Mouse (Mus musculus) cerebellum, adult 18-20 months (tissue): ENCODE data around the gene Pde6c.
A peak's percentile ranks its signal among the peaks of the same experiment; 100 is the strongest.

Experiments
- DNase-seq, 2 experiments: peaks; one replicate each; pipeline ENCODE4 v3.0.0; 2021

The Pde6c gene

DNA sequence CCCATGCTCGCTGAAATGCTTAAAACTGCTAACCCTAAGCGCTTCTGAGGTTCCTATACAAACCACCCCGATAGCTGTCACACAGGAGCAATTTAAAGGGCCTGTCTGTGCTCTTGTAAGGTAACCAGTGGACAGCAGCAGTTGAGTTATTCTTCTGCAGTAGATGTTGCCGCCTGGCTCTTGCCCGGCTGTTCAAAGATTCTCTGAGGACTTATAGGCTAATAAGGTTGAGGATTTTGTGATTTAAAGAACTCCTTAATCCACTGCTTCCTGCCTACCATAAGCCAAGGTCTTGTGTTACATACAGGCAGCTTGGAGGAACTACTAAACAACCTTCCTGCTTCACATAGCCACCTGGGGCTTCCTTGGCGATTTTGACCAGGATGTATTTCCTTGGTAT is at the start of gene Pde6c:
Pde6c (plus strand) TSS at position 301 of the 400 bp plus-strand sequence.
- no peak for DNase-seq

DNA sequence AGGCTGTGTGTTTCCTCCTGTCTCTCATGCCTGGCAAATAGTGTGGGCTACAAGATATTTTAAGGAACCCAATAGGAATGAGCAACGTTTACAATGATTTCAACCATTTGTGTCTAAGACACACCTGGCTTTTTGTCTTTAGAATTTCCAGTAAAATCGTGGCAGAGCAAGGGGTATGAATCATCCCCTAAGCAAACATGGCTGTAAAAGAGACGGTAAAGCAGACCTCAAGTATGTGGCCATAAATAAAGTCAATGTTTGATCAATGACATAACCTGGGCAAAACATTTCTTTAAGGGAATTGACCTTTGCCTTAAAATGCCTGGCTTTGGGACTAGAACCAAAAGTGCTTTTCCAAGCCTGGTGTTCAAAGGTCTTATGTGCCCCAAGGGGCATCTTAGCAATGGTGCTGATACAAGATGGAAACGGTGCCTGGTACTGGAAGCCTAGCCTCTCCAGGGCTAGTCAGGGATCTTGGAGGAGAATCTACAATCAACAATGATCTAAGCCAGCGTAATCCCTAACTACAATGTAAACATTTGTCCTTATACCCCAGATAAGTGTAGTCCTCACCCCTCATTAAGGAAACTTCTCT is 49.6 kb upstream of the Pde6c start:
- DNase-seq, result no peak

DNA sequence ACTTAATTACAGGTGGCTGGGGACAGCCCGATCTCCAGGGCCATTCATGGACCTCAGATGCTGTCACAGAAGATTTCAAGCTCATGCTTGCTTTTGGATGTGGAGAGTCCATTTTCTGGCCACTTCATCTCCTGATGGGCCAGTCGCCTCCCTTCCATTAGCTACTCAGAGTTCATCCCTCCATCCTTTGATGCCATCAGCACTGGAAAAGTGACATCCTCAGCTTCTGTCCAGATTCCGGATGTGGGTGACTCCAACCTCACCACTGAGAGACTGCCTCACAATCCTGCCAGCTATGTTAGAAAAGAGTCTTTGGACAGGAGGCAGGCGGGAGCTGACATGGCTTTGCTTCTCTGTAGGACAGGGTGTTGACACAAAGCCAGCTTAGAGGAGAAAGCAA is 46.7 kb upstream of the Pde6c start:
- no peak for DNase-seq

DNA sequence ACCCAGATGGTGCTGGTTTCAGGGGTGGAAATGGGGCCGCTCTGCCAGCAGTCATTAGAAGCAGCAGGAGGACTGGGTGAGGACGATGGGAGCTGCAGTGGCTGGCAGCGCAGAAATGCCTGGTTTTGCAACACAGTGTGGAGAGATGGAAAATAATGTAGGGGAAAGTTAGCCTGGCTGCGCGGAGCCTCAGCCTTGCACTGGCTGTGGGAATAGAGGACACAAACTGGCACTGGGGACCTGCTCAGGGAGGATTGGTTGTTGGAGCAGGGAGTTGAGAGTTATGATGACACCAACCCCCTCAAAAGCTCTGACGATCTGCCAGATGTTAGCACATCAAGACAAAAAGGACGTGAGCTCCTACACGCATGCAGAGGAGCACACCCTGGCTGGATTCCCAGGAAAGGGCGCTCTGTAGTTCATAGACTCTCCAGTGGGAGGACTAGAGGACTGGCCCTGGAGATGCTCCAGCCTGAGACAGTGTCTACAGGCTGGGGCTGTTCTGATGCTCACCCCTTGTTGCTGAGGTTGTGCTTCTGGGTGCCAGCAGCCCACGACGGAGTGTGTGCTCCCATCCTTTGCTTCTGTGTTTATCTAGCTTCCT is 45.5 kb upstream of the Pde6c start:
- no peak for DNase-seq

DNA sequence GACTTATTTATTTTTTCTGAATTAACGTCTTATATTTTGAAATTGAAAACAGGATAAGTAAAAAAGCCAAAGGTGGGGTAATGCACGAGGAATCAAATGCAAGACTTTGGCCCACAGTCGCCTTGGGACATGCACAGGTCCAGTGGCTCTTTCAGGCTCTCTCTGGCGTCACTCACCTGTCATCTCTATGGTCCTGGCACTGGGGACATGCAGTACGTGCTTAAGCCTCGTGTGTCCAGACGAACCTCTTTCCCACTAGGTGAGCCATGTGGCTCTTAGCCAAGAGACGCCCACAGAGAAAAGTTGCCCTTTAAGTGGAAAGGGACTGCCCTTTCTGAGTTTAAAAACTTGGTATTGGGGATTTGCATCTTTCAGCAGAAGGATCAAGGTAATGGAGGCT is 43.2 kb upstream of the Pde6c start:
- no peak for DNase-seq

DNA sequence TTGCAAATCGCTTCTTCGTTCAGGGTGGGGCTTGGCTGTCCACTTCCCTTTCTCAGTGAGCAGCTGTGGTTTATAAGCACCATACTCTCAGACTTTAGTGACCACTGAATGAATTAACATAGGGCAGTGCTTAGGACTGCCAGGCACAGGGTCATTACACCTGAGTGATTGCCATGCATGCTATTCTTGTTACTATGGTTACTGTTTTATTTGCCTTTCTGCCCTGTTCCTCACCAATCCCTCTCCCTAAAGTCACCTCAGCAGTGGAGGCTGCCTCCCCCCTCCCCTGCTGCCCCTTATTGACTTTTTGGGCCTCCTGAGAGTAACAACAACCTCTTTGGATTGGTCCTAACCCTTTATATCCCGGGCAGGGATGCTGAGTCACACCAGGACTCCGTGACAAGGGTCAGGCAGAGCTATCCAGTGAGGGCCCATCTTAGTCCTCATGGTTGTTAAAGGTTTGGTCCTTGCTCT is 41.0 kb upstream of the Pde6c start:
- no peak for DNase-seq

DNA sequence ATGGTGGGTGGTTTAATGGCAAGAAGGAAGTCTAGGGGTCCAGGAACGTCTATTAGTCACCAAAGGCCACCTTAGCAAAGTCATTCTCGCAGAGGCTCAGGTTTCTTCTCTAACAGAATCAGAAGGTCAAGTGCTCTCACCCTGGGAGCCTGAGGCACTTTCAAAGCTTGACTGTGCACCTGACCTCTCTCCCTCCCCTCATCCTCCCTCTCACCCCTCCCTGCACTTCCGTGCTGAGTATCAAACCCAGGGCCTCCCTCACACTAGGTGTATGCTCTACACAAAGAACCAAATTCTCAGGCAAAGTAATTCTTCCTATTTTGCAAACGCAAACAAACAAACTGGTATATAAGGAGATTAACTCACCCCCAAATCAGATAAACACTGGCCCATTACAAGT is 36.4 kb upstream of the Pde6c start:
- no peak for DNase-seq

DNA sequence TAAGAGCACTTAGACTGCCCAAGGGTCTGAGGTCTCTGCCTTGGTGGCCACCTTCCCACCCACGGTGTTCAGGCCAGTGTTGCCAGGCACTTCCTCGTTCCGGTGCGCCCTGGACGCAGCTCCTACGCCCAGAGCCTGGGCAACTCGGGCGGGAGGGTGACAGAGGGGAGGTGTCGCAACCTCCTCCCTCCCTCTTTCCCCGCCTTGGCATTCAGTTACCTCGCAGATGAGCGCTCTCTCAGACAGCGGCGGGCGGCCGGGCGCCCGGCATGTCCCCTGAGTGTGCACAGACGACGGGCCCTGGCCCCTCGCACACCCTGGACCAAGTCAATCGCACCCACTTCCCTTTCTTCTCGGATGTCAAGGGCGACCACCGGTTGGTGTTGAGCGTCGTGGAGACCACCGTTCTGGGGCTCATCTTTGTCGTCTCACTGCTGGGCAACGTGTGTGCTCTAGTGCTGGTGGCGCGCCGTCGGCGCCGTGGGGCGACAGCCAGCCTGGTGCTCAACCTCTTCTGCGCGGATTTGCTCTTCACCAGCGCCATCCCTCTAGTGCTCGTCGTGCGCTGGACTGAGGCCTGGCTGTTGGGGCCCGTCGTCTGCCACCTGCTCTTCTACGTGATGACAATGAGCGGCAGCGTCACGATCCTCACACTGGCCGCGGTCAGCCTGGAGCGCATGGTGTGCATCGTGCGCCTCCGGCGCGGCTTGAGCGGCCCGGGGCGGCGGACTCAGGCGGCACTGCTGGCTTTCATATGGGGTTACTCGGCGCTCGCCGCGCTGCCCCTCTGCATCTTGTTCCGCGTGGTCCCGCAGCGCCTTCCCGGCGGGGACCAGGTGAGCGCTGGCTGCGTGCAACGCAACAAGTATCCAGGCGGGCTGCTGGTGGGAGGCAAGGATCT is 35.5 kb upstream of the Pde6c start, which contains the start of gene Ffar4:
Ffar4 (plus strand) TSS at position 214 of the 901 bp plus-strand sequence.
- DNase-seq, result no peak

DNA sequence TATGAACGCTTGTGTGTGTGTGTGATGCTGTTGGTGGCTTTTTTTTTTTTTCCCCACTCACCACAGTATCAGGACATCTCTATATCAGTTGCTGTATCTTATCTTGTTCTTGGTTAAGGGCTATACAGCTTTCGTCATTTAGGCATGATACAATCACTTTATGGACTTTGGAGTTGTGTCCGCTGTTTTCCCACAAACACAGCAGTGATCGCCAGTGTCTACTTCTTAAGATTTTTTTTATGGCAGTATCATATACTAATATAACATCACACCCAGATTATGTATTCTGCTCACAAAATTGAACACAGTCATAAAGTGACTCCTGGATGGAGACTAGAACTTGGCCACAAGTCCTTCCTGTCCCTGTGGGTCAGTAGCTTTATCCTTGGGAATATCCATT is 24.7 kb upstream of the Pde6c start:
- DNase-seq, result no peak

DNA sequence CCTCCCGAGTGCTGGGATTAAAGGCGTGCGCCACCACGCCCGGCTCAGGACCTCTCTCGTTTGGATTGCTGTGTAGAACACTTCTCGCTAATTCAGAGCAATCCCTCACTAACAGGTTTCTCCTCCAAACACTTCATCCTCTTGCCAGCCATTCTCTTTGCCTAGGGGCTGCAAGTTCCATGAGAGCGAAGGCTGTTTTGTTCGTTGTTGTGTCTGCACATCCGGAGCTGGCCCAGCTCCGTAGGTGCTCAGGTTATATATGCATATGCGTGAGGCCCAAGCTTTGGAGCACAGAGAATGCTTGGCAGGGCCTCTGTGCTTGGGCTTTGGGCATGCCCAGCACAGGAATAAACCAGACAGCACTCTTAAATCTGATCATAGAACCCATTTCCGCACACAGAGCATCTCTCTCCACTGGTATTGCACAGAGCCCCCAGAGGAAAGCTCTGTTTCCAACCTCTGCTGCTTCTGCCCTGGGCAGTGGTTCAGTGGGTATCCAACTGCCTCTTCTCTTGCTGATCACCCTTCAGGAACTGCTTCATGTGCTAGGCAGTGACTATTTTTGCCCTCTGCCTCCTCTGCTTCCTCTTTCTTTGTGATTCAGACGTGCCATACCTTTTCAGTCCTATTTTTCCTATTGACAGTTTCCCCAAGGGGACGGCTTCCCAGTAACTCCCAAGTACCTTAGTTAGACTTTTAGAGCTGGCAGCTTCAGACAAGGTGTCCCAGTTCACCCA is 22.9 kb upstream of the Pde6c start:
- DNase-seq, result no peak

DNA sequence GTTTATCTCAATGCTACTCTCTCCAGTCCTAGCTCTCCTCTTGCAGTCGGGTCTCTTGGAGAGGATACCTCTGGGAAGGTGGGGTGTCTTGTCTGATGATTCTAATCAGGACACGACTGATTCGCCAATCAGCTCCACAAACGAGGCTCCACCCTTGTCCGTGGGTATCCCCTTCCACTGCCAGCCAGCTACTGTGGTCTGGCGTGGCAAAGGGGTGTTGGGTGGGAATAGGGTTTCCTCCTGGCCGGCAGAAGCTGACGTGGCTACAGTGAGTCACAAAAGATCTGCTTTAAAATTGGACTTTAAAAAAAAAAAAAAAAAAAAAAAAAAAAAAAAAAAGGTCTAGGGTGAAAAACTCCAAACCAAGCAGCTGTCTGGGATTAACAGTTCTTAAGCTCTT is 21.5 kb upstream of the Pde6c start:
- no peak for DNase-seq

DNA sequence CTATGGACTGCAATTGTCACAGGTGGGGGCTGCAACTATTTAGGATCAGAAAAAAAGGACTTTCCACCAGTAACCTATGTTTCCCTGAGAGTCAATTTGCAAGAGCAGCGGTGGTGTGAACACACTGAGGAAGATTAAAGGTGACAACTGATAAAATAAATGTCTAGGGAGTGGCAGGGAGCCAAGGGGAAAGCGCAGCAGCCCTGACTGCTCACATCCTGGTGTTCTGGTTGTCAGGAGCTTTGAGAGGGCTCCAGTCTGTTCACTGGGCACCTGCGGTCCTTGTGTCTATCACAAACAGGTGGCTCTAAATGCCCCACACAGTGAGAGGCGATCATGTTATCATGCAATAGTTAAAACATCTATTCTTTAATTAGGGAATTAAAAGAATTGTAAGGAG is 20.0 kb upstream of the Pde6c start:
- DNase-seq, result no peak

DNA sequence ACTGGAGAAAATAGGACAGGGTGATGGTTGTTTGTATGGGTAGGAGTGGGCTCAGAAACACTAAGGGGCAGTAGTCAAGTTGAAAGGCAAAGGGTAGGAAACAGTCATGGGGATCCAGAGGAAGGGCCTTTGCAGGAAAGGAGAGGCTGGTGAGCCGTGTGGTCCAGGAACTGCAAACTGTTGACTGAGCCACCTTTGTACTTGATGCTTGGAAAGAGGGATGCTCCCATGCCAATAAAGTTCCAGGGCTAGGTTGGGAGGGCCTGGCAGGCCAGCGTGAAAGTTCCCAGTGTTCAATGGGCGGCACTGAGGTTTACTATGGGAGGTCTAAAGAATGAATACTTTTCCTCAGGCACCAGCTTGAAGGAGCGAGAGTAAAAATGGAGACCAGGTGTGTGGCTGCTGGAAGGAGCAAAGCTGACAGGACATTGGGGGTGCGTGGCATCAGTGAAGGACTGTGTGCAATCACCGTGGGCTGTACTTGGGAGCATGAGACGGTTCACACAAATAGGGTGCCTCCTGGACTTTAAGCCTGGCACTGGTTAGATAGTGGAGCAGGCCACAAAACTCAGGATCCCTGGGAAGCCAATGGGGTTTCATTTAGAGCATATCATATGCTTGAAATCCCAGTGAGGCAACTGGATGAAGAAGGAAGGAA is 17.6 kb upstream of the Pde6c start:
- no peak for DNase-seq

DNA sequence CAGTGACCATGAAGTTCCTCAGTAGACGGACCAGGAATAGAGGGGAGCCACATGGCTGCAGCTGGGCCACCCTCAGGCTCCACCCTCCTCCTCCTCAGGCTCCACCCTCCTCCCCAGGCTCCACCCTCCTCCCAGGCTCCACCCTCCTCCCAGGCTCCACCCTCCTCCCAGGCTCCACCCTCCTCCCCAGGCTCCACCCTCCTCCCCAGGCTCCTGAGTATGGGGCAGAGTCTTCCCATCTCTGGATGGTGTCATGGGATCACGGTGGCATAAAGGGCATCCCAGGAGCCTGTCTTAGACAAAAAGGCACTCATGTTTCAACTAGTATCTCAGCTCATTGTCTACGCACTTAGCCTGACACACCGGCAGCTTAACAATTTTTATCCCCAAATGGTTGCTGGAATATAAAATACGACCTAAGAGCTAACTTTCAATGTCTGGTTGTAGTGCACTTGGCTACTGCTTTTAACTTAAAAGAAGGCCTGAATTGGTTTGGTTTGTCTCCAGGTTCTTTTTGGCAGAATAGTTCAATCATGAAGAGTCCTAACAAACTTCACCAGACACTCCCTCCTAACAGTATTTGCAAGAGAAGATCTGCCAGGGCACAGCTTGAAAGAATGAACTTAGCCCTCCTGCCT is 12.3 kb upstream of the Pde6c start:
- no peak for DNase-seq

DNA sequence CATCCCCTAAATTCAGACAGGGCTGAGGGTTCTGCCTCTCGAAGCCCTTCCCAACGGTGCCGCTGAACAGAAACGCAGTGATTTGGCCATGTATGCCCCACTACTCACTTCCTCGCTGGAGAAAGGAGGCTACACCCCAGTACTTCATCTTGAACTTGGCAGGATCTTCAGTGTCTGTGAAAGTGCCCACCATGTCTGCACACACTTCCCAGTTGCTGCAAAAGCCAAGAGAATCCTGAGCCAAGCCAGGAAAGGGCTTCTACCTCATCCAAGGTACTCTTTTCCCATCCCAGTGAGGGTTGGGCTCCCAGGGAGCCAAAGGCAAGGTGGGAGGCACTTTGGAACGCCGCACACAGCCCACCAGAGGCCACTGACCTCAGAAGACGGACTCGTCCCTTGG is 8.7 kb upstream of the Pde6c start:
- no peak for DNase-seq

DNA sequence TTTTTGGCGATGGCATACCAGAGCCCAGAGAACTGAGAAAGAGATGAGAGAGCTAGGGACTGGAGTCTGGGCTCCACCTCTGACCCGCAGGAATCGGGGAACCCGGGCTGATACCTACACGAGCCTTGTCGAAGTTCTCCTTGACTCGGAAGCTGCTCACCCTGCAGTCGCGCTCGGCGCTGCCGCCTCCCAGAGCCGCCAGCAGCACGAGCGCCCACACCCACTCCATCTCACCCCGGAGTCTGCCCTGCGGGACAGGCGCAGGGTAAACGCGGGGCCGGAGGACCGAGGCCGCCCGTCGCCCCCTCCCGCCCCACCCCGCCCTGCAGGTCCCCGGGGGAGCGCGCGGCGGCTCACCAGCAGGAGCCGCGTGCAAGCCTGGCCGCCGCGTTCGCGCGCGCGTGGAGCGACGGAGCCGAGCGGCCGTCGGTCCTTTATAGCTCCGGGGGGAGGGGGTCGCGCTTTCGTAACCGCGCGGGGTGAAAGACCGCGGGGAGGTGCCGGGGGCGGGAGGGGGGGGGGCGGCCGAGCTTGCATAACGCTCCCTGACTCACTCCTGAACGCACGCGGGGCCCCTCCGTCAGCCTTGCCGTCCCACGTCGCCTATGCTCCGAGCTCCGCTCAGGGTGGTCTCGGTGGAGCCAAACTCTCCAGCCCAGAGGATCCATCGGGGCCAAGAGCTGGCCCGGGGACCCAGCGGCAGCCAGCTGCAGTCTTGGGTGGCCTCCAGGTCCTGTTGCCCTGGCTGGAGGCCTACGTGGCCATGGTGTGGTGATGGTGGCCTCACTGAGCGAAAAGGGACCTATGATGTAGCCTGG is 8.0 kb upstream of the Pde6c start:
- DNase-seq, result peak in 1 of 2 experiments; percentile 4

DNA sequence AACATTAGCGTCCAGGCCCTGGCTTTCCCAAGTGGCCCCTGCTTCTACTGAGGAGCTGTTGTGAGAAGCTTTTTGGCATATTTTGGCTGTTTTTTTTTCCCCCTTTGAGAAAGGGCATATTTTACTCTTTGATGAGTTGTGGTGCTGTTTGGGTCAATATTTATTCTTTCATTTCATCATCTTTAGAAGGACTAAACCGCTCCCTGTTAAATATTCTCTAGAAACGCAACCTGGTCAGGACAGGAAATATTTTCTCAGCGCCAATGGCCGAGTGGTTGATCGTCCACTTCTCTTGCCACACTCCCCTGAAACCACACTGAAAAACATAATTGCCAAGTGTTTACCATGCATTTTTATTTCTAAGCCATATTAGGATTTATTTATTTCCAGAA is 7.4 kb upstream of the Pde6c start, which contains the start of gene Rbp4:
Rbp4 (minus strand) TSS at position 63 of the 392 bp plus-strand sequence.
- DNase-seq, result no peak

DNA sequence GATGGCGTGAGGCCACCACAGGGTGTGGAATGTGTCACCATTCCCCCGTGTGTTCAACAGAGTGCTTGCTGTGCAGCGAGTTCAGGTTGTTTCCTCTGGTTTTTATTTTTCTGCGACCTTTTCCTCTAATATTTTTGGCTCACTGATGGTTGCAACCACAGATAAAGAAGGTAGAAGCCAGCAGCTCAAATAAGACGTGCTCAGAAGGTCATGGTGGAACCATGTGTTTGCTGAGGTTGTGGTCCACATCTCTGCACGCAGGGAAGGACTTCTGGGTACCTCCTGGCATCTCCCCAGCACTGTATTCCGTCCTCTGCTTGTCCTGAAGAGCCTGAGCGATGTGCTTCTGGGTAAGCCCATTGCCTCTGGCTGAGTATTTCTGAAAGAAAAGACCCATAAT is 5.9 kb upstream of the Pde6c start:
- DNase-seq, result no peak

DNA sequence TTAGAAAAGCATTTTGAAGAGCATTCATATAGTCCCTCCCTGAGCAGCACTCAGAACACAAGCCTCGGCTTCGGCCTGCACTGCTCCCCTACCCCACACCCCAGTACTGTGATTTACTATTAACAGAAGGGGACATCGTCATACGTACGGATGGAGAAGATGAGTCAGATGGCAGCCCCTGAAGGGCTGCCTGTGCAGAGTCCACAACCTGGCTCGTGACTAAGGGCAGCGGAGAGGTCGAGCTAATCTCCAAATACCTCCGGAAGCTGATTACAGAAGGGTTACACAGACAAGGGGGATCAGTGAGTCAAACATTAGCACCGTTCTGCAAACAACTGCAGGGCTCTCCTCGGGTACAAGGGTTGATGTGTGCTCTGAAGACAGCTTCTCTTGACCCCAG is 1.4 kb downstream of the Pde6c start:
- DNase-seq, result no peak

DNA sequence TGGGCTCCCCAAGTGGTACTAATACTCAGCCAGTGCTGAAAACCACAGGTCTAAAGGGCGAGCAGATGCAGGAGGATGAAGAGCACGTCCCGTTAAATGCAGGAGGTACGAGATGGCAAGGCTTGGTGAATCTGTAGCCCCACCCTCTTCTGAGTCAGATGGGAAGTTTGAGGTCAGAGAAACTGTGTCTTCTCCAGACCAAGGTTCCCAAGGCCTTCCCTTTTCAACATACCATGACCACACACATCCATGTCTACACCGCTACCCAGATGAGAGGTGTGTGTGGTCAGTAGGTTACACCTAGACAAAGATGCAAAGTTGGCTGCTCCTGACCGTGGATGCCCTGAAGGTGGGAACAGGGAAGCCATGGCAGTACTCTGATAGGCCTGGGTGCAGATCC is 2.2 kb downstream of the Pde6c start:
- no peak for DNase-seq
